Mouse (Mus musculus) G1E (cell line): ENCODE measurements around the gene Slc44a5. TPM values are rescaled to one million over a fixed set of nuclear protein-coding genes. Genes with fewer than 3 reads are reported as not detected.

Experiments
- ATAC-seq: 2 replicates; pipeline ENCODE4 v1.8.0; 2016; ENCODE audit warnings: mild to moderate bottlenecking; ENCODE audit not compliant: insufficient number of reproducible peaks, poor library complexity, low FRiP score, severe bottlenecking; ENCODE audit errors: extremely low read depth
- DNase-seq: peaks from one replicate; pipeline ENCODE4 v3.0.0; 2012; ENCODE audit warnings: low spot score
- H3K27me3 ChIP-seq: 2 replicates; pipeline ENCODE4 v1.6.1; 2012; ENCODE audit warnings: mild to moderate bottlenecking, low read length, inconsistent platforms; ENCODE audit not compliant: insufficient read depth
- H3K36me3 ChIP-seq: replicated peaks from 2 replicates; pipeline ENCODE3; 2012; ENCODE audit warnings: mild to moderate bottlenecking, inconsistent platforms
- H3K4me1 ChIP-seq: 2 replicates; pipeline ENCODE4 v1.6.1; 2012; ENCODE audit warnings: low read depth, low read length, inconsistent platforms, mixed read lengths; ENCODE audit not compliant: insufficient read depth
- H3K4me3 ChIP-seq: 2 replicates; pipeline ENCODE4 v1.5.1; 2012; ENCODE audit warnings: low read depth, mild to moderate bottlenecking, inconsistent platforms, low read length, moderate library complexity, mixed read lengths
- H3K9me3 ChIP-seq: replicated peaks from 2 replicates; pipeline ENCODE4 v1.6.1; 2012; ENCODE audit warnings: inconsistent platforms
- CTCF ChIP-seq: IDR thresholded peaks from 2 replicates; pipeline ENCODE4 v1.5.1; 2012; ENCODE audit warnings: low read depth, low read length, inconsistent platforms, mixed read lengths
- GATA1 ChIP-seq: IDR thresholded peaks from 2 replicates; pipeline ENCODE4 v1.6.1; 2012; ENCODE audit warnings: borderline replicate concordance, low read length, inconsistent platforms, mixed read lengths
- GATA2 ChIP-seq: IDR thresholded peaks from 2 replicates; pipeline ENCODE4 v1.6.1; 2012; ENCODE audit warnings: low read depth, low read length, inconsistent platforms, borderline replicate concordance
- POLR2AphosphoS5 ChIP-seq: IDR thresholded peaks from 2 replicates; pipeline ENCODE4 v1.6.1; 2012; ENCODE audit warnings: low read depth, low read length, inconsistent platforms; ENCODE audit not compliant: insufficient replicate concordance
- TAL1 ChIP-seq: conservative IDR thresholded peaks from 2 replicates; pipeline ENCODE4 v1.6.1; 2012; ENCODE audit warnings: low read depth, low read length, inconsistent platforms, mixed read lengths
- polyA plus RNA-seq: library from polyadenylated mRNA; stranded (reverse); fragments of >175 nt; gene quantifications from 2 replicates; pipeline ENCODE4 v1.2.3, GENCODE M21; 2012
- total RNA-seq, 2 experiments: library from RNA; stranded (forward) in 1 of 2; stranded (reverse) in 1 of 2; fragments of 200-1000 nt in 1 of 2; fragments of >200 nt in 1 of 2; fragmentation: Nextera tagmentation in 1 of 2; gene quantifications; 2 replicates each; pipeline ENCODE4 v1.2.3; 2014 to 2017

The Slc44a5 gene
- total and polyA plus RNA-seq, 3 experiments: 0.16 TPM; not detected in 2

DNA sequence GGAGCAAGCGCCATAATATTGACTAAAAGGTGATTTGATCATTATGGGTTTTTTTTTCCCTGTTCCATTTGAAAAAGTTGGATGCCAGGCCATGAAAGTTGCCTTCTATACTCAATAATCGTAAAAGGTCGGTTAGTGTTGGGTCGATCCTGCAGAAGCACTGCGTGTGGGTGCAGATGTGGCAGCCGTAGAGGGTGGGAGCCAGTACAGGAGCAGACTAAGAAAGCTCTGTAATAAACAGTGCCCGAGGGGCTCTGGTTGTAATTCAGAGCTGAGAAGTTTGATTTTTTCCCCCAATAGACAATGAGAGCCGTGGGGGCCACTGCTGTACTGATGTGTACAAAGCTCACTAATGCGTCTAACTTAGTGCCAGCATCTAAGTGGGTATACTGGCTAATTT lies 200.8 kb downstream of the Slc44a5 start:
- TF ChIP-seq POLR2AphosphoS5 (no peak), TAL1 (no peak), GATA1 (no peak), CTCF (no peak), GATA2 (no peak)
- no peak overlapping the region for H3K4me3 ChIP-seq
- H3K4me1 ChIP-seq: no peaks in the 10 kb centered on the region
- DNase-seq (no peak), ATAC-seq (no peak)
- no peaks in the 10 kb centered on the region for H3K36me3 ChIP-seq
- H3K27me3 ChIP-seq: no peaks in the 10 kb centered on the region
- H3K9me3 ChIP-seq: peaks cover 36% of the 10 kb centered on the region

GRCm38 (mm10) chr3:154174766-154175165 lies 201.5 kb downstream of the Slc44a5 start:
- no peaks in the 10 kb centered on the region for H3K36me3 ChIP-seq

GRCm38 (mm10) chr3:154177665-154178305 lies 204.5 kb downstream of the Slc44a5 start:
- no peak for DNase-seq
- peaks cover 27% of the 10 kb centered on the region for H3K9me3 ChIP-seq
- ATAC-seq: no peak
- no peaks in the 10 kb centered on the region for H3K27me3 ChIP-seq
- no peak overlapping the region for H3K4me3 ChIP-seq
- no peak for TF ChIP-seq GATA1
- TF ChIP-seq POLR2AphosphoS5: no peak
- no peak for TF ChIP-seq CTCF
- TF ChIP-seq TAL1: no peak
- no peak for TF ChIP-seq GATA2
- no peaks in the 10 kb centered on the region for H3K4me1 ChIP-seq
- H3K36me3 ChIP-seq: no peaks in the 10 kb centered on the region

More at GRCm38 (mm10) chr3:154174766-154175165, 201.5 kb downstream of the Slc44a5 start:
- H3K4me3 ChIP-seq: no peak overlapping the region
- H3K9me3 ChIP-seq: peaks cover 38% of the 10 kb centered on the region
- TF ChIP-seq POLR2AphosphoS5: no peak
- no peak for TF ChIP-seq TAL1
- TF ChIP-seq CTCF: no peak
- TF ChIP-seq GATA1: no peak
- no peak for TF ChIP-seq GATA2
- H3K4me1 ChIP-seq: no peaks in the 10 kb centered on the region
- ATAC-seq (no peak), DNase-seq (no peak)
- no peaks in the 10 kb centered on the region for H3K27me3 ChIP-seq

DNA sequence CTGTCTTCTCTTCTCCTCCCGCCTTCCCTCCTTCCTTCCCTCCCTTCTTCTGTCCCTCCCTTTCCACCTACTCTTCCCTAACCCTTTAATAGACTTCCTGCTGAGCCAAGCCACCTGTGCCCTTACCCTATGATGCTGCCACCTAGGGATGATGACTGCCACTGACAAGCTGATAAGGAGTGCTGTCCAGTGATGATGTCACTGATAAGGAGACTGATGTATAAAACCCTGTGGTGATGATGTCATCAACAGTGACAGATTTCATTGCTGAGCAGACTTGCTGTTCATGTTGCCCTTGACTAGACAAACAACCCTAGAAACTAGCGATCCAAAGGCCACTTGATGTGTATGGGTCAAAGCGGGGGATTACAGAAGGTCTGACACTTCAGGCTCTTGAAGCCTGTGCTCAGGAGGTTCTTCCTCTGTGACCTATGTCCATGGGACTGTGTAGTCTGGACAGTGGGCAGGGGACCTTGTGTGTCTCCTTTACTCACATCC lies 206.2 kb downstream of the Slc44a5 start:
- H3K9me3 ChIP-seq: peaks cover 34% of the 10 kb centered on the region
- no peak for ATAC-seq
- no peak overlapping the region for H3K4me3 ChIP-seq
- no peaks in the 10 kb centered on the region for H3K36me3 ChIP-seq
- no peaks in the 10 kb centered on the region for H3K27me3 ChIP-seq
- TF ChIP-seq POLR2AphosphoS5 (no peak), GATA2 (no peak), TAL1 (no peak)
- no peaks in the 10 kb centered on the region for H3K4me1 ChIP-seq
- no peak for DNase-seq

GRCm38 (mm10) chr3:154182987-154183386 lies 209.8 kb downstream of the Slc44a5 start:
- Histone ChIP-seq H3K36me3 (no peaks in the 10 kb centered on the region), H3K4me1 (no peaks in the 10 kb centered on the region), H3K4me3 (no peak overlapping the region), H3K27me3 (no peaks in the 10 kb centered on the region), H3K9me3 (peaks cover 26% of the 10 kb centered on the region)
- no peak for TF ChIP-seq GATA1
- no peak for TF ChIP-seq GATA2
- no peak for TF ChIP-seq CTCF
- TF ChIP-seq TAL1: no peak
- no peak for TF ChIP-seq POLR2AphosphoS5
- ATAC-seq (no peak), DNase-seq (no peak)

DNA sequence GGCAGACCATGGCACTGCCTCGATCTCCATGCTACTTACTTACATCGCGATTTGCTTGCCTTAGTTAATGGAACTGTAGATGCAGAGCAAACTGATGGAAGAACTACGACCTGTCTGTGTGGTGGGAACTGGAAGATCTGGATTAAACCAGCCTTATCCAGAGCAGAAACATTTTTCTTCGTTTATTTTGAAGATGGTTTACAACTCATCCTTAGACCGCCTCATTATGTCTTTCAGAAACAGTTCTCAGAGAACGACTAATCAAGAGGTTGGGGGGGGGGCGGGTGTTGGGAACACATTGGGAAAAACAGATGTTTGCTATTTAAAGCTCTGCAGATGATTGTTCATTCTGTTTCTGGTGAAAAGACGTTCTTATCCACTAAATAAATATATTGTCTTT lies 210.7 kb downstream of the Slc44a5 start:
- Histone ChIP-seq H3K36me3 (no peaks in the 10 kb centered on the region), H3K4me1 (no peaks in the 10 kb centered on the region), H3K27me3 (no peaks in the 10 kb centered on the region), H3K4me3 (no peak overlapping the region), H3K9me3 (peaks cover 28% of the 10 kb centered on the region)
- ATAC-seq: no peak
- DNase-seq: no peak
- TF ChIP-seq CTCF: no peak
